In the genomic region with DNA sequence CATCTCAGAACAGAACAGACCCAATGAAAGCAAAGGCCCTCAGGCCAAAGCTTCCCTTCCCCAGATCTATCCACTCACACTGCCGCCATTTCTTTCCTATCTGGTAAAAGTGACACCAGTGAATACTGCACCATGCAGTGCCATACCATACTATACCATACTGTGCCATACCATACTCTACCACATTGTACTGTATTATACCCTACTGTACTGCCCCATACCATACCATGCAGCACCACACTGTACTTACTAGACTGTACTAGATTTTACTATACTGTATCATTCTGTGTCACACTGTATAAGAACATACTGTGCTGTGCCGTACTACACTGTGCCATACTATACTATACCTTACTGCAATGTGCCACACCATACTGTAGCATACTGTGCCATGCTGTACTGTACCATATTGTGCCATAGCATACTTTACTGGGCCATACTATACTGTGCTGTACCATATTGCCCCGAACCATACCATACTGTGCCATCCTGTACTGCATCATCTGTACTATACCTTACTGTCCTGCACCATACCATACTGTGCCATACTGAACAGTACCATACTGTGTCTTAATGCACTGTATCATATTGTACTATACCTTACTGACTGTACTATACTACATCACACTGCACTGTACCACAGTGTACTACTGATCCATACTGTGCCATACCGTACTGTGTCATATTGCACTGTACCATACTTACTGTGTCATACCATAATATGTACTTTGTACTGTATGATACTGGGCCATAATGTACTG, we compare ENCODE assay signal across 9 mouse cellular contexts.
DNase-seq lines count a peak whose midpoint lies in the region; ATAC-seq and TF ChIP-seq lines count a peak whose summit lies in the region.
"Had no signal": no experiment of that assay in that cellular context is flagged by ENCODE, and none has a peak within 500 bp of the region (broad histone marks: within the 10 kb centered on the region; RNA-seq: fewer than 3 reads in every experiment).

No protein-coding gene starts in this region.

- WGBS in kidney, embryonic 14.5 days, result 95% methylated on average over 4 of the region's 4 CpGs
- WGBS in kidney, adult 2 months, result 97% methylated on average over 4 of the region's 4 CpGs
- WGBS in stomach, embryonic 14.5 days, result 96% methylated on average over 4 of the region's 4 CpGs
- 92% methylated on average over 4 of the region's 4 CpGs for WGBS in stomach, postnatal 0 days

- no peak for DNase-seq in kidney, adult 2 months
- no peak for DNase-seq in stomach, postnatal 0 days (ENCODE audit: low spot score)
- no peak for DNase-seq in thymus, postnatal 4 days
- DNase-seq in layer of hippocampus, adult 8-10 months (ENCODE audit: low spot score in 2 of 2), result no peak
- DNase-seq: adrenal gland, postnatal 10 days; kidney, postnatal 36 days had no signal

- no peak for TF ChIP-seq EP300 in stomach, postnatal 0 days (optimal IDR thresholded peaks at IDR 0.05)

- H3K36me3 ChIP-seq in kidney, embryonic 14.5 days (ENCODE audit: control insufficient read depth, insufficient read depth, low read length), result no peaks in the 10 kb centered on the region
- no peaks in the 10 kb centered on the region for H3K36me3 ChIP-seq in kidney, adult 2 months (ENCODE audit: control insufficient read depth, insufficient read depth, low read length)
- H3K36me3 ChIP-seq in stomach, embryonic 14.5 days (ENCODE audit: control insufficient read depth, insufficient read depth, low read length), result no peaks in the 10 kb centered on the region
- no peaks in the 10 kb centered on the region for H3K36me3 ChIP-seq in stomach, postnatal 0 days (ENCODE audit: control insufficient read depth, insufficient read depth, low read length)

- H3K27ac ChIP-seq in kidney, embryonic 14.5 days (ENCODE audit: low read depth, low read length), result no peak overlapping the region
- no peak overlapping the region for H3K27ac ChIP-seq in kidney, adult 2 months (ENCODE audit: insufficient read depth, low read depth, low read length)
- H3K27ac ChIP-seq in stomach, embryonic 14.5 days (ENCODE audit: low read length), result no peak overlapping the region
- H3K27ac ChIP-seq in stomach, postnatal 0 days (replicated peaks), result no peak overlapping the region

- ATAC-seq in kidney, embryonic 14.5 days (ENCODE audit: low FRiP score, low TSS enrichment), result 0 out of 2 replicates have a peak, but pooled peaks have one; percentile 16
- 0 out of 2 replicates have a peak, but pooled peaks have one; percentile 42 for ATAC-seq in stomach, embryonic 14.5 days (ENCODE audit: insufficient number of reproducible peaks, insufficient read depth, low FRiP score, low read depth)
- no peak for ATAC-seq in stomach, postnatal 0 days (ENCODE audit: low FRiP score, low TSS enrichment)
- peak; percentile 15; the same call in 1 of the 2 replicates for ATAC-seq in megakaryocyte, adult 5-6 weeks (ENCODE audit: poor library complexity, severe bottlenecking)

- H3K9ac ChIP-seq in kidney, embryonic 14.5 days (ENCODE audit: low read depth, low read length), result no peak overlapping the region
- H3K9ac ChIP-seq in stomach, embryonic 14.5 days (replicated peaks; ENCODE audit: low read depth, low read length), result no peak overlapping the region
- H3K9ac ChIP-seq in stomach, postnatal 0 days (ENCODE audit: low read length), result no peak overlapping the region

- TF ChIP-seq CTCF in kidney, adult 2 months (conservative IDR thresholded peaks at IDR 0.05; ENCODE audit: insufficient read depth, insufficient read length, low read depth, low read length), result no peak
- TF ChIP-seq CTCF in stomach, postnatal 0 days (IDR thresholded peaks at IDR 0.05; ENCODE audit: low read depth), result no peak

- H3K27me3 ChIP-seq in kidney, embryonic 14.5 days (ENCODE audit: control insufficient read depth, insufficient read depth, low read length), result no peaks in the 10 kb centered on the region
- no peaks in the 10 kb centered on the region for H3K27me3 ChIP-seq in kidney, adult 2 months (replicated peaks; ENCODE audit: control insufficient read depth, insufficient read depth, low read length)
- no peaks in the 10 kb centered on the region for H3K27me3 ChIP-seq in stomach, embryonic 14.5 days (ENCODE audit: control insufficient read depth, insufficient read depth, low read length)
- no peaks in the 10 kb centered on the region for H3K27me3 ChIP-seq in stomach, postnatal 0 days (ENCODE audit: control insufficient read depth, insufficient read depth, low read length)

- H3K4me2 ChIP-seq in kidney, embryonic 14.5 days (replicated peaks; ENCODE audit: low read depth, low read length), result no peak overlapping the region
- H3K4me2 ChIP-seq in stomach, embryonic 14.5 days (replicated peaks; ENCODE audit: low read depth, low read length), result no peak overlapping the region
- H3K4me2 ChIP-seq in stomach, postnatal 0 days (replicated peaks; ENCODE audit: low read depth), result no peak overlapping the region

- H3K4me1 ChIP-seq in kidney, embryonic 14.5 days (ENCODE audit: control insufficient read depth, insufficient read depth, low read length), result no peaks in the 10 kb centered on the region
- no peaks in the 10 kb centered on the region for H3K4me1 ChIP-seq in kidney, adult 2 months (ENCODE audit: control insufficient read depth, insufficient read depth, low read length)
- no peaks in the 10 kb centered on the region for H3K4me1 ChIP-seq in stomach, embryonic 14.5 days (ENCODE audit: control insufficient read depth, insufficient read depth, low read length)
- no peaks in the 10 kb centered on the region for H3K4me1 ChIP-seq in stomach, postnatal 0 days (replicated peaks; ENCODE audit: control insufficient read depth, insufficient read depth)

- TF ChIP-seq POLR2A in kidney, adult 2 months (IDR thresholded peaks at IDR 0.05; ENCODE audit: low read depth, low read length), result no peak

- H3K4me3 ChIP-seq in kidney, embryonic 14.5 days (ENCODE audit: low read length), result no peak overlapping the region
- H3K4me3 ChIP-seq in kidney, adult 2 months (ENCODE audit: insufficient read depth, low read depth, low read length), result no peak overlapping the region
- no peak overlapping the region for H3K4me3 ChIP-seq in stomach, embryonic 14.5 days (ENCODE audit: low read depth, low read length)
- H3K4me3 ChIP-seq in stomach, postnatal 0 days (ENCODE audit: low read depth, low read length), result no peak overlapping the region

- H3K9me3 ChIP-seq in kidney, embryonic 14.5 days (ENCODE audit: control insufficient read depth, low read length), result no peaks in the 10 kb centered on the region
- no peaks in the 10 kb centered on the region for H3K9me3 ChIP-seq in stomach, embryonic 14.5 days (ENCODE audit: control insufficient read depth, low read depth, low read length)
- no peaks in the 10 kb centered on the region for H3K9me3 ChIP-seq in stomach, postnatal 0 days (ENCODE audit: control insufficient read depth, low read length)
